Mouse (Mus musculus) cerebellum, adult 2 months (tissue): ENCODE results near the gene Med29. TPM values are rescaled to one million over a fixed set of nuclear protein-coding genes. Genes with fewer than 3 reads are reported as not detected.
A peak's percentile ranks its signal among the peaks of the same experiment; 100 is the strongest.
"Not testable (repeated sequence)": the region's sequence is repeated elsewhere in the genome, so short reads cannot be mapped to it uniquely, and the experiment has no call there.

Experiments
- DNase-seq, 2 experiments: peaks; one replicate each; pipeline ENCODE4 v3.0.0; 2021
- H3K27ac ChIP-seq: fragments of 200-500 bp; 2 replicates; pipeline ENCODE4 v1.5.1; 2012; ENCODE audit warnings: low read length, control low read depth, inconsistent platforms; ENCODE audit not compliant: insufficient read depth
- H3K27me3 ChIP-seq: fragments of 200-500 bp; 2 replicates; pipeline ENCODE4 v1.6.1; 2012; ENCODE audit warnings: inconsistent platforms, mild to moderate bottlenecking, low read length, moderate library complexity; ENCODE audit not compliant: control insufficient read depth, insufficient read depth
- H3K4me1 ChIP-seq: fragments of 200-500 bp; 2 replicates; pipeline ENCODE4 v1.6.1; 2011; ENCODE audit warnings: low read length; ENCODE audit not compliant: control insufficient read depth, insufficient read depth
- H3K4me3 ChIP-seq: fragments of 200-500 bp; replicated peaks from 2 replicates; pipeline ENCODE3; 2011; ENCODE audit warnings: mild to moderate bottlenecking, low read depth, low read length, control low read depth; ENCODE audit not compliant: insufficient read depth
- CTCF ChIP-seq: fragments of 200-500 bp; IDR thresholded peaks from 2 replicates; pipeline ENCODE4 v1.5.1; 2011; ENCODE audit warnings: low read depth, mild to moderate bottlenecking, control low read depth, low read length, moderate library complexity, borderline replicate concordance; ENCODE audit not compliant: insufficient read depth
- POLR2A ChIP-seq: fragments of 200-500 bp; IDR thresholded peaks from 2 replicates; pipeline ENCODE4 v1.6.1; 2011; ENCODE audit warnings: low read length, control low read depth, borderline replicate concordance; ENCODE audit not compliant: insufficient read depth
- WGBS: fragments of 180-500 bp; shearing (Covaris S2); methylation state at CpG from one replicate; pipeline ENCODE4 v1.1.7; 2018; 5-methylcytosine and 5-hydroxymethylcytosine counted together
- polyA plus RNA-seq: library from polyadenylated mRNA; depleted of rRNA; stranded (reverse); fragments of >200 nt; gene quantifications from 2 replicates; pipeline ENCODE4 v1.2.3, GENCODE M21; 2012

The Med29 gene
- polyA plus RNA-seq, 1 experiment = 49.5 TPM

GRCm38 (mm10) chr7:28390331-28390730, 2.2 kb downstream of the Med29 start:
- TF ChIP-seq CTCF = no peak
- TF ChIP-seq POLR2A = no peak
- H3K4me1 ChIP-seq = no peaks in the 10 kb centered on the region
- H3K27ac ChIP-seq = no peak overlapping the region
- WGBS = 96% methylated on average over 3 of the region's 3 CpGs
- H3K4me3 ChIP-seq = no peak overlapping the region
- no peaks in the 10 kb centered on the region for H3K27me3 ChIP-seq
- DNase-seq = no peak

GRCm38 (mm10) chr7:28387384-28387783, 5.1 kb downstream of the Med29 start:
- not testable (repeated sequence) for H3K27me3 ChIP-seq, H3K4me3 ChIP-seq, DNase-seq, H3K27ac ChIP-seq, H3K4me1 ChIP-seq
- 82% methylated on average over 7 of the region's 7 CpGs for WGBS

DNA sequence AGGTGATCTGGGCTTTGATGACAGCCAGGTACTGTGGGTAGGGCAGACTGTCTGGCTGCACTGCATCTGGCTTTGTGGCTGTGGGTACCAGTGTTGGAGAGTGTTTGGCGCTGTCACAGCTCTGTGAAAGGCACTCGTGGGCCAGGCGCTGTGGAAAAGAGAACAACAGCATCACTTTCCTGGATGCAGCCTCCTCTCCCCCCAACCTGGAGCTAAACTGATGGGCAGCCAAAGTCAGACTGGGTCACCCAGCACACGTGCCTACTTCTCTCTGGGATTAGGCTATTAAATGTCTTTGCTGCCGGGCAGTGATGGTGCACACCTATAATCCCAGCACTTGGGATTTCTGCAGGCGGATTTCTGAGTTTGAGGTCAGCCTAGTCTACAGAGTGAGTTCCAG, 5.6 kb downstream of the Med29 start:
- not testable (repeated sequence) for H3K27me3 ChIP-seq, H3K4me1 ChIP-seq, H3K4me3 ChIP-seq, H3K27ac ChIP-seq, DNase-seq
- WGBS = 80% methylated on average over 6 of the region's 6 CpGs

DNA sequence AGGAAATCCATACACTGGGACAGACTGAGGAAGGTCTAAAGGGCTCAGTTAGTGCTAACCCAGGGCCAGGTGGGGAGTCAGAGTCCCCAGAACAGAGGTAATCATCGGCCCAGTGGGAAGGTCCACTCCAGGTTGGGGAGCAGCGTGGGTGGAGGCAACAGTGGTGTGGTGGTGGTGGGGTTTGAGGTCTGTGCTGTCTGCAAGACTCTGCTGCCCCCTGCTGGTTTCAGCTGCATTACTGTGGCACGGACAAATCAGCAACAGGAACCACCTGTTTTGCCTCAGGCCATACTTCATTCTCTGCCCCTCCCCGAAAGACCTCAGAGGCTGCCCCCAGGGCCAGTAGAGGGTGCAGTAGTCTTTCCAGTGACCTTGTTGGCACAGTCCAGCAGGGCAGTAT, 6.0 kb downstream of the Med29 start:
- Histone ChIP-seq H3K4me1 (peaks cover 12% of the 10 kb centered on the region), H3K27me3 (no peaks in the 10 kb centered on the region), H3K4me3 (no peak overlapping the region), H3K27ac (no peak overlapping the region)
- WGBS = 12% methylated on average over 4 of the region's 4 CpGs
- peak; percentile 60 to 71 for DNase-seq
- TF ChIP-seq POLR2A = no peak
- peak; percentile 87 for TF ChIP-seq CTCF

- Histone ChIP-seq H3K27me3 (no peaks in the 10 kb centered on the region), H3K4me1 (peaks cover 13% of the 10 kb centered on the region), H3K4me3 (no peak overlapping the region), H3K27ac (no peak overlapping the region)
- DNase-seq = no peak
- TF ChIP-seq POLR2A (no peak), CTCF (no peak)
- WGBS = 90% methylated on average over 7 of the region's 7 CpGs
Observed at GRCm38 (mm10) chr7:28386007-28386406, 6.5 kb downstream of the Med29 start.

GRCm38 (mm10) chr7:28385196-28385595, 7.3 kb downstream of the Med29 start:
- DNase-seq = no peak
- H3K27me3 ChIP-seq = no peaks in the 10 kb centered on the region
- H3K4me1 ChIP-seq = peaks cover 13% of the 10 kb centered on the region
- no peak overlapping the region for H3K27ac ChIP-seq
- H3K4me3 ChIP-seq = no peak overlapping the region
- TF ChIP-seq POLR2A = no peak
- TF ChIP-seq CTCF = no peak
- 92% methylated on average over 9 of the region's 9 CpGs for WGBS

- DNase-seq = no peak
- Histone ChIP-seq H3K4me3 (no peak overlapping the region), H3K27me3 (no peaks in the 10 kb centered on the region), H3K27ac (no peak overlapping the region), H3K4me1 (peaks cover 13% of the 10 kb centered on the region)
- TF ChIP-seq POLR2A (no peak), CTCF (no peak)
- 77% methylated on average over 6 of the region's 6 CpGs for WGBS
Observed at GRCm38 (mm10) chr7:28384162-28384561, 8.3 kb downstream of the Med29 start.

DNA sequence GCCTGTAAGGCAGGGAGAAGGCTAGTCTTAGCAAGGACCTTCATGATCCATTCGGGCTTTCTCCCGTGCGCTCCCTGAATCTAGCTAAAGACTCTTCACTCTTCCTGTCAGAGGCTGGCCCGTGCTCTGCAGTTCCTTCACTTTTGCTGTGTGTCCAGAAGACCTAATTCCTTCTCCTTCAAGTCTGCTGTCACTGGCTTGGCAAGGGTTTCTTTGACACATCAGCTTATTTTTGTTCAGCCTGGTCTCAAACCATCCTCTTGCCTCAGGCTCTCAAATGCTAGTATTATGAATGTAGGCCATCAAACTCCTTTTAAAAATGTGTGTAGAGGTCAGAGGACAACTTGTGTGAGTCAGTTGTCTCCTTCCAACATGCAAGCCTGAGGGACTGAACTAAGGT, 8.9 kb downstream of the Med29 start:
- TF ChIP-seq POLR2A (no peak), CTCF (no peak)
- Histone ChIP-seq H3K4me3 (no peak overlapping the region), H3K4me1 (peaks cover 13% of the 10 kb centered on the region), H3K27me3 (no peaks in the 10 kb centered on the region), H3K27ac (no peak overlapping the region)
- DNase-seq = no peak
- WGBS = 83% methylated on average over 4 of the region's 4 CpGs

DNA sequence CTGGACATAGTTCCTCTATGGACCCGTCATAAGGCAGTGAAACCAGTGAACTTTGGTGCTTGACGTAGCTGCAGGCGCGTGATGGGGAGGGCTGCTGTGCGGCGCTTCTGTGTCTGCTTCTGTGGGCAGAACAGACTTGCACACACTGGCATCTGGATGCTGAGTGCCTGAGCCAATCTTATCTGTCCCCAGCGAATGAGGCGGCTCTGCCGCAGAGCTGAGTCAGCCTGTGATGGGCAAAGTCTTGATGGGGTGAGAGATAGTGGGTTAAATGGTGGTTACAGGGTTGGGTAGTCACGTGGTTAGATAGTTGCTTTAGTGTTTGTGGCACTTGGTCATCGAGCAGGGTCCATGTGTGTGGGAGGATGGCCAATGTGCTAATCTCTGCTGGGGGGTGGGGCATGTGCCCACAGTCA, 9.5 kb downstream of the Med29 start:
- WGBS = 44% methylated on average over 11 of the region's 11 CpGs
- Histone ChIP-seq H3K4me1 (peaks cover 13% of the 10 kb centered on the region), H3K27ac (peak overlapping the region; percentile 26; the same call in 1 of the 2 replicates), H3K27me3 (no peaks in the 10 kb centered on the region), H3K4me3 (no peak overlapping the region)
- no peak for TF ChIP-seq CTCF
- TF ChIP-seq POLR2A = no peak
- DNase-seq = no peak
